Mouse (Mus musculus): ENCODE measurements around the gene Rnd1. TPM values are rescaled to one million over a fixed set of nuclear protein-coding genes. Genes with fewer than 3 reads are reported as not detected.

The Rnd1 gene
- 1 to 10 TPM; 8.3 to 9.4 TPM for total RNA-seq (2021)

- DNase-seq (ENCODE audit: extremely low spot score in 1 of 2, low spot score in 1 of 2) = peak; percentile 75 to 78
Observed at GRCm38 (mm10) chr15:98676940-98677728, at the start of gene Rnd1. Gene Rnd1 (minus strand): TSS chr15:98677461.

DNA sequence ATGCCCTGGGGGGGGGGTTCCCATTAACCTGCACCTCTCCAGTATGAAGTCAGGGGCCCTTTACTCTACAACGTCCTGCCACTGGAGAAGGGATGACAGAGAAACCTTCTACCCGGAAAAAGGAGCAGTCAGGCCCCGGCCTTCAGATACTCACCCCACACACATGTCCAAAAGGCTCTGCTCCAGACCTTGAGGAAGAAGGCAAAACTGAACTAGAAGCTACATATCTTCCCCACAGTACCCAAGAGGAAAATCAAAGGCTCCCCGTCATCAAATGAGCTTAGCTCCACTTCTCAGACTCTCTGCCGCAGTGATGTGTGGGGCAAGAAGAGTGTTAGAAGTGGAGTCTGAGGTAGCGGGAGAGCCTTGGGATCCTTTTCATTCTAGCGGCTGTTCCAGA is 49.5 kb upstream of the Rnd1 start:
- no peak for DNase-seq (ENCODE audit: extremely low spot score in 1 of 2, low spot score in 1 of 2)

GRCm38 (mm10) chr15:98726079-98726478 is 48.8 kb upstream of the Rnd1 start:
- DNase-seq (ENCODE audit: extremely low spot score in 1 of 2, low spot score in 1 of 2) = no peak

- no peak for DNase-seq (ENCODE audit: extremely low spot score in 1 of 2, low spot score in 1 of 2)
Observed at GRCm38 (mm10) chr15:98724441-98724840, 47.2 kb upstream of the Rnd1 start.

DNA sequence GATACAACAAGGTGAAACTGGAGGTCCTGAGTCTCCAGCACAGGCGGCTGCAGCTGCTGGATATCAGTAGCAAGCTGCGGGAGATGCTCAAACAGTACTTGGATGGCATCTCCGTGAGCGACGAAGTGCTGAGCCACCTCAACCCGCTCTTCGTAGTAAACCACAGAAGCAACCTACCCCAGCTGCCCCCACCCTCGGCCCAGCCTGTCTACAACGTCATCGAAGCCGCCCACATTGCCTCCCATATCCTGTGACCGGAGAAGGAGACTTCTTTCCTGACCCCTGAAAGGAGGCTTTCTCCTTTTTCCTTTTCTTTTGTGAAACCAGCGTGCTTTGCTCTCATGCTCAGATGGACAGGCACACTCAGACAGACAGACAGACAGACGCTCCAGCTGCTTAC is 45.6 kb upstream of the Rnd1 start:
- DNase-seq (ENCODE audit: extremely low spot score in 1 of 2, low spot score in 1 of 2) = no peak

DNA sequence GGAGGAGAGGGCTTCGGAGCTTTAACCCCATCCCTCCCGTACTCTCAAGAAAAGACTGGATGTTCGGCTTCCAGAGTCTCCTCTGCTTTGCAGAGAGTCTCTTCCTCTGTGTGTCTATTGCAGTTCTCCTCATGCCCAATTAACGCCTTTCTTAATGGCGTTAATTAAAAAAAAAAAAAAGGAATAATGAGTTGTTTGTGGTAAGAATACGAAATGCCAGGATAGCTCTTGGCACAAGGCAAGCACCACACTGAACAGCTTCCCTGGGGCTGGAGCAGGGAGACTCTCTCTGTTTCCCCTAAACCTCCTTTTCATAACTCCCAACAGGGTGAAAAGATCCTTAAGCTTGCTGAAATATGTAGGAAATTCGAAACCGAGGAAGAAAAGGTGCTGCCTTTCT is 44.9 kb upstream of the Rnd1 start:
- no peak for DNase-seq (ENCODE audit: extremely low spot score in 1 of 2, low spot score in 1 of 2)

- DNase-seq (ENCODE audit: extremely low spot score in 1 of 2, low spot score in 1 of 2) = no peak
Observed at GRCm38 (mm10) chr15:98717301-98717700, 40.0 kb upstream of the Rnd1 start.

- no peak for DNase-seq (ENCODE audit: extremely low spot score in 1 of 2, low spot score in 1 of 2)
Observed at GRCm38 (mm10) chr15:98714230-98714652, 37.0 kb upstream of the Rnd1 start.

- DNase-seq (ENCODE audit: extremely low spot score in 1 of 2, low spot score in 1 of 2) = peak; percentile 69 to 88
Observed at GRCm38 (mm10) chr15:98710442-98710841, 33.2 kb upstream of the Rnd1 start.

DNA sequence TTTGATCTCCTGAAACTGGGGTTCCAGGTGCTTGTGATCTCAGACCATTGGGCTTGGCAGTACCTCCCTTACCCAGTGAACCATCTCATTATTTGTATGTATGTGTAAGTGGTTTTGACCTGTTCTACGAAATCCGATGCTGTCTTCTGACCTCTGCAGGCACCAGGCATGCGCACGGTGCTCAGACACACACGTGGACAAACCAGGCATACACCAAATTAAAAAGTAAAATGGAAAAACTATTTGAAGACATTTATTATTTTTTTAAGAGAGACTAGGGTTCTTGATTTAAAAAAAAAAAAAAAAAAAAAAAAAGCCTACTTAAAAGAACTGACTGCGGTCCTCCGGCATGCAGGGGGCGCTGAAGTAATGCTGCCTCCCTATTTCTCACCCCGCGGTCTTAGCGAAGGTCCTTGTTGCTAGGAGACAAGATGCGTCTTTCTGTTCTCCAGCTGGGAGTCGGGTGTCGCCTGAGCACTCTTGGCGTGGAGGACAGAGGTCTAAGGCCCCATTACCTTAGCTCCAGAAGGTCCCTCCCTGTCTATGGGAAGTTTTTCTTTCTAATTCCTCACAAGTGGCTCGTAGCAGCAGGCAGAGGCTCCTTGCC is 30.6 kb upstream of the Rnd1 start, which contains the start of gene Ccdc65:
Ccdc65 (plus strand) TSS at position 442 of the 607 bp plus-strand sequence.
- peak; percentile 70 to 91 for DNase-seq (ENCODE audit: extremely low spot score in 1 of 2, low spot score in 1 of 2)

DNA sequence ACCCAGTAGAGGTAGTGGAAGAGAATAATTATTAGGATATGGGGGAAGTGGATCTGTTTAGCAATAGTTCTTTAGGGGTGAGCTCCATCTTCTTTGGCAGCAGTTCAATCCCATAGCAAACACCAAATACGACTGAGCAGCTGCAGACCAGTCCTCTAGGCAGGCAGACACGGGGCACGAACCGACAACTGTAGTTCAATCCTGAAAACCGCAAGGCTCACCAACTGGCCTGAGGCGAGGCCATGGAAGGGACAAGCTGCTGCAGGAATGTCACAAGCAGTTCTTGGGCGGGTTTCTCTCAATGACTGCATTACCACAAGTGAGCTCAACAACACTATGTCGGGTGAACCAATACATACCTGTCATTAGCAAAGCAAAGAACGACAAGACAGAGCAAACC is 27.1 kb upstream of the Rnd1 start:
- DNase-seq (ENCODE audit: extremely low spot score in 1 of 2, low spot score in 1 of 2) = no peak

- peak; percentile 95 to 96 for DNase-seq (ENCODE audit: extremely low spot score in 1 of 2, low spot score in 1 of 2)
Observed at GRCm38 (mm10) chr15:98699190-98700105, 22.2 kb upstream of the Rnd1 start.

DNA sequence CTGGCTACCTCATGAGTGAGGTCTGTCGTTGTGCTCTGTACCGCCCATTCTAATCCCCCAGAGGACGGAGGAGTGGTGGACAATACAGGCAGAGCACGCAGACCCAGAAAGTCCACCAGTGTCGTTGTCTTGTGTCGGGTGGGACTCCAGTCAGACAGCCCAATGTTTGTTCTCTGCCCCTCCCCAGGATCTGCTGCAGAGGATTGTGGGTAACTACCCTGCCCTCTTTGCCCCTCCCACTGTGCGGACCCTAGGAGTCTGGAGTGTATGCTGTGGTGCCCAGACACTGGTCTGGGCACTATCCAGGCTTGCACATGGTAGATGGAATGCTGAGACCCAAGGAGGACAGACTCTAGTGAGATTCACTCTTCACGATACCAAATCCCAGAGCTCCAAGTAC is 19.0 kb upstream of the Rnd1 start:
- no peak for DNase-seq (ENCODE audit: extremely low spot score in 1 of 2, low spot score in 1 of 2)

- DNase-seq (ENCODE audit: extremely low spot score in 1 of 2, low spot score in 1 of 2) = no peak
Observed at GRCm38 (mm10) chr15:98695726-98696125, 18.5 kb upstream of the Rnd1 start.

GRCm38 (mm10) chr15:98692171-98692715 is 15.0 kb upstream of the Rnd1 start:
- DNase-seq (ENCODE audit: extremely low spot score in 1 of 2, low spot score in 1 of 2) = no peak

DNA sequence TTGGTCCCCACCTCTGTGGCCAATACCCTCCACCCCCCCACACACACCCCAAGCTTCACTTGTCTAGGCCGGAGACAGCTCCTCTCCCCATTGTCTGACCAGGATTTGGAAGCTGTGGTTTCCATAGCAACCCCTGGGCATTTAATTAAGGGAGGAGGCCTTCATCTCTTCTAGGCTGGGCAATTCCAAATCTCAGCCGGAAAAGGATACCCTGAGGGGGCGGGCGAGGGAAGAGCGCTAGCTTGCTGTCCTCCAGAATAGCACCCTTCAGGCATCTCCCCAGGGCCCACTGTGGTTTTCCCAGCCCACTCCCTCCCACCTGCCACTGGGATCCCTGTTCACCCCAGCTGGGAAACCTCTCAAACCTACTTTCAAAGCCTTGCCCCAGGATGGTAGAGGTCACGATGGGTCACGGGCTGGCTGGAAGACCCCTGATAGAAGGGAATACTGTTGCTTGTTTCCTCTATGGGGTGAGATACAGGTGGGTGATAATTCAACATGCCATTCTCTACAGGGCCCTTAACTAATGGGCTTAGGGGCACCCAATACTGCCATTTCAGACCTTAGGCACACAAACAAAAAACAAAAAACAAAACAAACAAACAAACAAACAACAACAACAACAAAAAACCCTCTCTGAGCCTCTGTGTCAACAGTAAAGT is 14.4 kb upstream of the Rnd1 start:
- no peak for DNase-seq (ENCODE audit: extremely low spot score in 1 of 2, low spot score in 1 of 2)

- no peak for DNase-seq (ENCODE audit: extremely low spot score in 1 of 2, low spot score in 1 of 2)
Observed at GRCm38 (mm10) chr15:98689682-98690081, 12.4 kb upstream of the Rnd1 start.

DNA sequence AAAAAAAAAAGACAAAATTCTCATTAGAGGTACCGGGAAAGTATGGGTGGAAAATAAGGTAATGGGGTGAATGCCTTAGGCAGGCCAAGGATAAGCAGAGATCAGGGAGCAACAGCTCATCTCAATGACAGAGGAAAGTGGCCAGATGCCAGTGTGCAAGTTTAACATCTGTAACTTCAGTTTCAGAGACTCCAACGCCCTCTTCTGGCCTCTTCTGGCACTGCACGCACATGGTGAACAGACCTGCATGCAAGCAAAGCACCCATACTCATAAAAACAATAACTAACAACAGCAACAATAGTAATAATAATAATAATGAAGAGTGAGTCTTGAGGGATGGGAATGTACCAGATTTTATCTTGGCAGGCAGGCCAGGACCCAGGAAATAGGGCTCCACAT is 8.7 kb upstream of the Rnd1 start:
- DNase-seq (ENCODE audit: extremely low spot score in 1 of 2, low spot score in 1 of 2) = no peak

DNA sequence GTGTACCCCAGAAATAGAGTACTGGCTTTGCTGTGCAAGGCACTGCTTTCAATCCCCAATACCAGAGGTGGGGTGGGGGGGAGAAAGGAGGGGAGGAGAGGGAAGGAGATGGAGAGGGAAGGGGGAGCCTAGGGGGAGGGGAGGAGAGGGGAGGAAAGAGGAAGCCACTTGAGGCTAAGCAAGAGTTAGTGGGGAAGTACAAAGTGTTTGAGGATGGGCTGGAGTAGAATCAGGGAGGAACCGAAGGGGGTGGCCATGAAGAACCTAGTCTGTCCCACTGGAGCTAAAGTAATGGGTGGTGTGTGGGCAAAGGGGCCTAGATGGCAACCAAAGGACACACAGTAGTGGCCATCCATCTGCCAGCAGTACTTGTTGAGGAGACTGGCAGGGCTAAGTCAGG is 6.5 kb upstream of the Rnd1 start:
- DNase-seq (ENCODE audit: extremely low spot score in 1 of 2, low spot score in 1 of 2) = no peak

DNA sequence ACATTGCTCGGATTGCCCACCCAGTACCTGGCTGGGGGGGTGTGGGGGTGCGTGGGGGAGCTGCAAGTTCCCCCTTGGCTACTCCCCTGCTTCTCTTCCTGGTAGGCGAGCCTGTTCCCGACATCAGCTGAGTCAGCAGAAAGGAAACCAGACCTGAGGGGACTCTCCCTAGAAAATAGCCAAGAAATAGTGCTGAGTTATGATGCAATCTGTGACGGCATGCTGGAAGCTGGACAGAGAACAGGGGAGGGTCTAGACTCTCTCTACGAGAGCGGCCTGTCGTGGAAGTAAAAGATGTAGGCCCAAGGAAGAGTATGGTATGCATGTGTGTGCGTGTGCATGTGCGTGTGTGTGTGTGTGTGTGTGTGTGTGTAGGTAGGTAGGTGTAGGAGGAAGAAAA is 5.9 kb upstream of the Rnd1 start:
- no peak for DNase-seq (ENCODE audit: extremely low spot score in 1 of 2, low spot score in 1 of 2)
